Comparison of ENCODE assay signal across 26 mouse cellular contexts in genomic region chr2:7367738-7368137, GRCm38 (mm10).
"Had no signal": no experiment of that assay in that cellular context is flagged by ENCODE, and none has a peak within 500 bp of the region (broad histone marks: within the 10 kb centered on the region; RNA-seq: fewer than 3 reads in every experiment).

No protein-coding gene starts in this region.

- ATAC-seq: hindbrain, postnatal 0 days; intestine, embryonic 16.5 days; liver, embryonic 12.5 days had no signal

- H3K4me3 ChIP-seq: heart, embryonic 13.5 days; heart, embryonic 15.5 days; hindbrain, embryonic 13.5 days; hindbrain, embryonic 15.5 days; kidney, embryonic 15.5 days; limb, embryonic 13.5 days; limb, embryonic 15.5 days; liver, embryonic 12.5 days had no signal

- H3K27ac ChIP-seq: heart, embryonic 13.5 days; heart, embryonic 15.5 days; hindbrain, embryonic 13.5 days; hindbrain, embryonic 15.5 days; hindbrain, postnatal 0 days; kidney, embryonic 15.5 days; kidney, postnatal 0 days; limb, embryonic 13.5 days; limb, embryonic 15.5 days; liver, embryonic 12.5 days; liver, embryonic 14.5 days had no signal

- DNase-seq: gastrocnemius, postnatal 14 days; gastrocnemius, postnatal 36 days; heart, adult 18-20 months; heart, postnatal 14 days; heart, postnatal 36 days; kidney, adult 11 months; kidney, adult 2 months; kidney, adult 9 months; kidney, postnatal 14 days; kidney, postnatal 36 days; layer of hippocampus, adult 9-11 months; layer of hippocampus, postnatal 36 days; left cerebral cortex, postnatal 4 days; lung, adult 18-20 months had no signal
